Mouse (Mus musculus): Measurements from ENCODE around the gene Tshz2. TPM values are rescaled to one million over a fixed set of nuclear protein-coding genes. Genes with fewer than 3 reads are reported as not detected.

The Tshz2 gene
- polyA plus RNA-seq, 1 experiment from 2014 or later = 1.3 TPM

GRCm38 (mm10) chr2:169948139-169948538 lies 315.3 kb downstream of the Tshz2 start:
- no peaks in the 10 kb centered on the region for H3K4me1 ChIP-seq (ENCODE audit: control insufficient read depth, insufficient read depth, low read length)
- H3K27me3 ChIP-seq (ENCODE audit: control insufficient read depth, insufficient read depth, low read length) = no peaks in the 10 kb centered on the region
- no peak overlapping the region for H3K9ac ChIP-seq (ENCODE audit: low read length)
- DNase-seq (ENCODE audit: low spot score, missing footprints) = no peak
- H3K4me2 ChIP-seq = no peak overlapping the region
- no peak overlapping the region for H3K27ac ChIP-seq (ENCODE audit: low read depth, low read length)
- H3K4me3 ChIP-seq (ENCODE audit: low read depth, low read length) = no peak overlapping the region
- no peak for ATAC-seq (ENCODE audit: low FRiP score)
- no peaks in the 10 kb centered on the region for H3K36me3 ChIP-seq (ENCODE audit: control insufficient read depth, insufficient read depth, low read length)
- 85% methylated on average over 6 of the region's 6 CpGs for WGBS
- H3K9me3 ChIP-seq (ENCODE audit: control insufficient read depth, low read length) = no peaks in the 10 kb centered on the region

GRCm38 (mm10) chr2:169951041-169951440 lies 318.2 kb downstream of the Tshz2 start:
- WGBS = 81% methylated on average over 8 of the region's 8 CpGs
- DNase-seq (ENCODE audit: low spot score, missing footprints) (no peak), ATAC-seq (ENCODE audit: low FRiP score) (no peak)
- no peak overlapping the region for H3K4me3 ChIP-seq (ENCODE audit: low read depth, low read length)
- H3K27ac ChIP-seq (ENCODE audit: low read depth, low read length) = no peak overlapping the region
- no peaks in the 10 kb centered on the region for H3K4me1 ChIP-seq (ENCODE audit: control insufficient read depth, insufficient read depth, low read length)
- H3K9me3 ChIP-seq (ENCODE audit: control insufficient read depth, low read length) = no peaks in the 10 kb centered on the region
- no peak overlapping the region for H3K4me2 ChIP-seq
- no peak overlapping the region for H3K9ac ChIP-seq (ENCODE audit: low read length)
- no peaks in the 10 kb centered on the region for H3K36me3 ChIP-seq (ENCODE audit: control insufficient read depth, insufficient read depth, low read length)
- no peaks in the 10 kb centered on the region for H3K27me3 ChIP-seq (ENCODE audit: control insufficient read depth, insufficient read depth, low read length)

GRCm38 (mm10) chr2:169952981-169953380 lies 320.2 kb downstream of the Tshz2 start:
- Histone ChIP-seq H3K9ac (ENCODE audit: low read length) (no peak overlapping the region), H3K9me3 (ENCODE audit: control insufficient read depth, low read length) (no peaks in the 10 kb centered on the region), H3K27me3 (ENCODE audit: control insufficient read depth, insufficient read depth, low read length) (no peaks in the 10 kb centered on the region), H3K4me2 (no peak overlapping the region), H3K36me3 (ENCODE audit: control insufficient read depth, insufficient read depth, low read length) (no peaks in the 10 kb centered on the region), H3K27ac (ENCODE audit: low read depth, low read length) (no peak overlapping the region), H3K4me3 (ENCODE audit: low read depth, low read length) (no peak overlapping the region), H3K4me1 (ENCODE audit: control insufficient read depth, insufficient read depth, low read length) (no peaks in the 10 kb centered on the region)
- ATAC-seq (ENCODE audit: low FRiP score) = no peak
- WGBS = 84% methylated on average over 2 of the region's 2 CpGs
- no peak for DNase-seq (ENCODE audit: low spot score, missing footprints)

GRCm38 (mm10) chr2:169958736-169959573 lies 326.1 kb downstream of the Tshz2 start:
- no peaks in the 10 kb centered on the region for H3K9me3 ChIP-seq (ENCODE audit: control insufficient read depth, low read length)
- H3K4me2 ChIP-seq = no peak overlapping the region
- DNase-seq (ENCODE audit: low spot score, missing footprints) = no peak
- no peaks in the 10 kb centered on the region for H3K36me3 ChIP-seq (ENCODE audit: control insufficient read depth, insufficient read depth, low read length)
- no peaks in the 10 kb centered on the region for H3K27me3 ChIP-seq (ENCODE audit: control insufficient read depth, insufficient read depth, low read length)
- no peak overlapping the region for H3K4me3 ChIP-seq (ENCODE audit: low read depth, low read length)
- H3K27ac ChIP-seq (ENCODE audit: low read depth, low read length) = no peak overlapping the region
- 39% methylated on average over 17 of the region's 17 CpGs for WGBS
- ATAC-seq (ENCODE audit: low FRiP score) = no peak
- H3K4me1 ChIP-seq (ENCODE audit: control insufficient read depth, insufficient read depth, low read length) = peaks cover 3% of the 10 kb centered on the region; the same call in 1 of the 2 replicates
- H3K9ac ChIP-seq (ENCODE audit: low read length) = no peak overlapping the region

- Histone ChIP-seq H3K9ac (ENCODE audit: low read length) (peak overlapping the region; percentile 35; the same call in 1 of the 2 replicates), H3K4me3 (ENCODE audit: low read depth, low read length) (peak overlapping the region; percentile 18), H3K27ac (ENCODE audit: low read depth, low read length) (no peak overlapping the region), H3K36me3 (ENCODE audit: control insufficient read depth, insufficient read depth, low read length) (no peaks in the 10 kb centered on the region), H3K4me2 (peak overlapping the region; percentile 42), H3K4me1 (ENCODE audit: control insufficient read depth, insufficient read depth, low read length) (peaks cover 3% of the 10 kb centered on the region; the same call in 1 of the 2 replicates), H3K9me3 (ENCODE audit: control insufficient read depth, low read length) (no peaks in the 10 kb centered on the region), H3K27me3 (ENCODE audit: control insufficient read depth, insufficient read depth, low read length) (no peaks in the 10 kb centered on the region)
- ATAC-seq (ENCODE audit: low FRiP score) (peak; percentile 81), DNase-seq (ENCODE audit: low spot score, missing footprints) (peak; percentile 88)
- 27% methylated on average over 24 of the region's 24 CpGs for WGBS
These were observed 328.8 kb downstream of the Tshz2 start for GRCm38 (mm10) chr2:169961463-169962230.

- Histone ChIP-seq H3K4me3 (ENCODE audit: low read depth, low read length) (peak overlapping the region; percentile 18), H3K36me3 (ENCODE audit: control insufficient read depth, insufficient read depth, low read length) (no peaks in the 10 kb centered on the region), H3K4me1 (ENCODE audit: control insufficient read depth, insufficient read depth, low read length) (peaks cover 3% of the 10 kb centered on the region; the same call in 1 of the 2 replicates), H3K4me2 (peak overlapping the region; percentile 42), H3K27me3 (ENCODE audit: control insufficient read depth, insufficient read depth, low read length) (no peaks in the 10 kb centered on the region), H3K9ac (ENCODE audit: low read length) (no peak overlapping the region), H3K27ac (ENCODE audit: low read depth, low read length) (no peak overlapping the region), H3K9me3 (ENCODE audit: control insufficient read depth, low read length) (no peaks in the 10 kb centered on the region)
- DNase-seq (ENCODE audit: low spot score, missing footprints) (peak; percentile 85), ATAC-seq (ENCODE audit: low FRiP score) (no peak)
- WGBS = 31% methylated on average over 8 of the region's 8 CpGs
These were observed 329.4 kb downstream of the Tshz2 start for GRCm38 (mm10) chr2:169962231-169962600.

- H3K4me3 ChIP-seq (ENCODE audit: low read depth, low read length) = no peak overlapping the region
- no peaks in the 10 kb centered on the region for H3K9me3 ChIP-seq (ENCODE audit: control insufficient read depth, low read length)
- no peaks in the 10 kb centered on the region for H3K36me3 ChIP-seq (ENCODE audit: control insufficient read depth, insufficient read depth, low read length)
- H3K27me3 ChIP-seq (ENCODE audit: control insufficient read depth, insufficient read depth, low read length) = no peaks in the 10 kb centered on the region
- WGBS = 87% methylated on average over 8 of the region's 8 CpGs
- H3K27ac ChIP-seq (ENCODE audit: low read depth, low read length) = no peak overlapping the region
- DNase-seq (ENCODE audit: low spot score, missing footprints) = peak; percentile 77
- no peak overlapping the region for H3K4me2 ChIP-seq
- no peak overlapping the region for H3K9ac ChIP-seq (ENCODE audit: low read length)
- H3K4me1 ChIP-seq (ENCODE audit: control insufficient read depth, insufficient read depth, low read length) = peaks cover 3% of the 10 kb centered on the region; the same call in 1 of the 2 replicates
- ATAC-seq (ENCODE audit: low FRiP score) = no peak
These were observed 330.0 kb downstream of the Tshz2 start for GRCm38 (mm10) chr2:169962776-169963175.

- Histone ChIP-seq H3K4me3 (ENCODE audit: low read depth, low read length) (no peak overlapping the region), H3K36me3 (ENCODE audit: control insufficient read depth, insufficient read depth, low read length) (no peaks in the 10 kb centered on the region), H3K27ac (ENCODE audit: low read depth, low read length) (no peak overlapping the region), H3K9ac (ENCODE audit: low read length) (no peak overlapping the region), H3K27me3 (ENCODE audit: control insufficient read depth, insufficient read depth, low read length) (no peaks in the 10 kb centered on the region), H3K4me2 (no peak overlapping the region), H3K4me1 (ENCODE audit: control insufficient read depth, insufficient read depth, low read length) (no peaks in the 10 kb centered on the region), H3K9me3 (ENCODE audit: control insufficient read depth, low read length) (no peaks in the 10 kb centered on the region)
- ATAC-seq (ENCODE audit: low FRiP score) (no peak), DNase-seq (ENCODE audit: low spot score, missing footprints) (no peak)
- 91% methylated on average over 6 of the region's 6 CpGs for WGBS
These were observed 337.7 kb downstream of the Tshz2 start for GRCm38 (mm10) chr2:169970481-169970880.

GRCm38 (mm10) chr2:169982925-169983324 lies 350.1 kb downstream of the Tshz2 start:
- DNase-seq (ENCODE audit: low spot score, missing footprints) (no peak), ATAC-seq (ENCODE audit: low FRiP score) (no peak)
- Histone ChIP-seq H3K4me1 (ENCODE audit: control insufficient read depth, insufficient read depth, low read length) (no peaks in the 10 kb centered on the region), H3K4me3 (ENCODE audit: low read depth, low read length) (no peak overlapping the region), H3K9ac (ENCODE audit: low read length) (no peak overlapping the region), H3K27me3 (ENCODE audit: control insufficient read depth, insufficient read depth, low read length) (no peaks in the 10 kb centered on the region), H3K9me3 (ENCODE audit: control insufficient read depth, low read length) (no peaks in the 10 kb centered on the region), H3K36me3 (ENCODE audit: control insufficient read depth, insufficient read depth, low read length) (no peaks in the 10 kb centered on the region), H3K27ac (ENCODE audit: low read depth, low read length) (no peak overlapping the region), H3K4me2 (no peak overlapping the region)
- 93% methylated on average over 10 of the region's 10 CpGs for WGBS

All from midbrain, embryonic 11.5 days (tissue).